In genomic region chr9:95694526-95694925, GRCm38 (mm10) we compare ENCODE assay signal across 24 mouse cellular contexts. TPM values are rescaled to one million over a fixed set of nuclear protein-coding genes. Genes with fewer than 3 reads are reported as not detected.
DNase-seq lines count a peak whose midpoint lies in the region; ATAC-seq and TF ChIP-seq lines count a peak whose summit lies in the region.
"Had no signal": no experiment of that assay in that cellular context is flagged by ENCODE, and none has a peak within 500 bp of the region (broad histone marks: within the 10 kb centered on the region; RNA-seq: fewer than 3 reads in every experiment).

No protein-coding gene starts in this region.

- no peaks in the 10 kb centered on the region for H3K36me3 ChIP-seq in heart, embryonic 14.5 days (ENCODE audit: control insufficient read depth, insufficient read depth, low read length)
- no peaks in the 10 kb centered on the region for H3K36me3 ChIP-seq in limb, embryonic 13.5 days
- H3K36me3 ChIP-seq in limb, embryonic 10.5 days = no peaks in the 10 kb centered on the region
- H3K36me3 ChIP-seq in CH12.LX (replicated peaks in 1 of 2; ENCODE audit: control insufficient read depth in 1 of 2, insufficient read depth in 1 of 2, low read length in 1 of 2) = no peaks in the 10 kb centered on the region
- H3K36me3 ChIP-seq in hindbrain, postnatal 0 days (ENCODE audit: insufficient read depth, low read length) = no peaks in the 10 kb centered on the region
- H3K36me3 ChIP-seq: embryonic facial prominence, embryonic 13.5 days; forebrain, embryonic 12.5 days; hindbrain, embryonic 15.5 days had no signal

- dilution Hi-C loops in CH12.LX (cut with MboI; ENCODE audit: extremely low pct_ligation_motif_present, extremely low pct_unique_long_range_greater_than_20kb, low sequenced_read_pairs) = no loop called here

- no peak for TF ChIP-seq EP300 in CH12.LX (IDR thresholded peaks at IDR 0.05; ENCODE audit: low read length)

- TF ChIP-seq RAD21 in CH12.LX (IDR thresholded peaks at IDR 0.05; ENCODE audit: low read depth, low read length) = no peak

- 56% methylated on average over 12 of the region's 12 CpGs for WGBS in heart, embryonic 14.5 days
- WGBS in limb, embryonic 13.5 days = 74% methylated on average over 12 of the region's 12 CpGs
- 88% methylated on average over 12 of the region's 12 CpGs for WGBS in limb, embryonic 10.5 days
- whole genome bisulfite sequencing in hindbrain, postnatal 0 days = 81% methylated on average over 12 of the region's 12 CpGs

- H3K4me3 ChIP-seq in heart, embryonic 14.5 days (ENCODE audit: control insufficient read depth in 1 of 2, insufficient read depth in 1 of 2, low read depth in 1 of 2, low read length in 2 of 2) = no peak overlapping the region
- no peak overlapping the region for H3K4me3 ChIP-seq in limb, embryonic 13.5 days
- H3K4me3 ChIP-seq in limb, embryonic 10.5 days = no peak overlapping the region
- peak overlapping the region in 2 of 3 experiments; percentile 44 to 57 for H3K4me3 ChIP-seq in CH12.LX (replicated peaks in 1 of 3; ENCODE audit: low read depth in 2 of 3, low read length in 2 of 3, poor library complexity in 1 of 3)
- H3K4me3 ChIP-seq in hindbrain, postnatal 0 days (ENCODE audit: low read length) = no peak overlapping the region
- H3K4me3 ChIP-seq: embryonic facial prominence, embryonic 13.5 days; forebrain, embryonic 12.5 days; hindbrain, embryonic 15.5 days had no signal

- TF ChIP-seq POLR2A in CH12.LX (IDR thresholded peaks at IDR 0.05; ENCODE audit: low read depth, low read length) = no peak

- H3K79me2 ChIP-seq in CH12.LX (replicated peaks; ENCODE audit: control insufficient read depth, extremely low read depth, insufficient read depth, poor library complexity, severe bottlenecking) = no peaks in the 10 kb centered on the region

- TF ChIP-seq CTCF in CH12.LX (conservative IDR thresholded peaks at IDR 0.05 in 1 of 2, IDR thresholded peaks at IDR 0.05 in 1 of 2; ENCODE audit: low read depth in 2 of 2, low read length in 2 of 2) = no peak
- TF ChIP-seq CTCF in hindbrain, postnatal 0 days (IDR thresholded peaks at IDR 0.05; ENCODE audit: low read depth) = no peak

- no peak for ATAC-seq in heart, embryonic 14.5 days (ENCODE audit: insufficient number of reproducible peaks, insufficient read depth, low FRiP score, low read depth)
- ATAC-seq in limb, embryonic 13.5 days (ENCODE audit: low FRiP score, low read depth) = no peak
- no peak for ATAC-seq in hindbrain, postnatal 0 days
- ATAC-seq: CD4-positive, CD25-positive, alpha-beta regulatory T cell, adult 4 months; forebrain, embryonic 16.5 days; inflammation-experienced regulatory T-cells, adult 6 months; intestine, postnatal 0 days had no signal

- H3K9ac ChIP-seq in heart, embryonic 14.5 days (ENCODE audit: low read length) = no peak overlapping the region
- H3K9ac ChIP-seq in limb, embryonic 13.5 days = no peak overlapping the region
- peak overlapping the region; percentile 0; the same call in 1 of the 2 replicates for H3K9ac ChIP-seq in CH12.LX (ENCODE audit: insufficient read depth, low read depth)
- no peak overlapping the region for H3K9ac ChIP-seq in hindbrain, postnatal 0 days (replicated peaks; ENCODE audit: low read length)
- H3K9ac ChIP-seq: embryonic facial prominence, embryonic 13.5 days; forebrain, embryonic 12.5 days; hindbrain, embryonic 15.5 days had no signal

- peaks cover 0 to 3% of the 10 kb centered on the region in 2 experiments; a peak in 1 of 4 replicates for H3K4me1 ChIP-seq in heart, embryonic 14.5 days (ENCODE audit: control insufficient read depth in 2 of 2, insufficient read depth in 2 of 2, low read length in 2 of 2)
- peaks cover 33% of the 10 kb centered on the region for H3K4me1 ChIP-seq in limb, embryonic 13.5 days
- peaks cover 34% of the 10 kb centered on the region for H3K4me1 ChIP-seq in limb, embryonic 10.5 days
- H3K4me1 ChIP-seq in CH12.LX (ENCODE audit: control insufficient read depth in 1 of 2, insufficient read depth in 2 of 2) = no peaks in the 10 kb centered on the region
- no peaks in the 10 kb centered on the region for H3K4me1 ChIP-seq in hindbrain, postnatal 0 days (ENCODE audit: insufficient read depth, low read length)
- H3K4me1 ChIP-seq: forebrain, embryonic 12.5 days; hindbrain, embryonic 15.5 days had no signal

- H3K27ac ChIP-seq in heart, embryonic 14.5 days (replicated peaks in 1 of 2; ENCODE audit: control insufficient read depth in 1 of 2, insufficient read depth in 1 of 2, low read depth in 2 of 2, low read length in 2 of 2) = no peak overlapping the region
- no peak overlapping the region for H3K27ac ChIP-seq in limb, embryonic 13.5 days
- no peak overlapping the region for H3K27ac ChIP-seq in limb, embryonic 10.5 days
- H3K27ac ChIP-seq in CH12.LX (ENCODE audit: insufficient read depth, low read depth) = no peak overlapping the region
- no peak overlapping the region for H3K27ac ChIP-seq in hindbrain, postnatal 0 days
- H3K27ac ChIP-seq: embryonic facial prominence, embryonic 13.5 days; forebrain, embryonic 12.5 days; hindbrain, embryonic 15.5 days had no signal

- peak overlapping the region; percentile 14; the same call in 1 of the 2 replicates for H3K4me2 ChIP-seq in heart, embryonic 14.5 days (ENCODE audit: low read length)
- peak overlapping the region; percentile 53 for H3K4me2 ChIP-seq in limb, embryonic 13.5 days (replicated peaks)
- peak overlapping the region; percentile 97 for H3K4me2 ChIP-seq in CH12.LX (ENCODE audit: insufficient read depth, low read depth, poor library complexity, severe bottlenecking)
- no peak overlapping the region for H3K4me2 ChIP-seq in hindbrain, postnatal 0 days (ENCODE audit: low read depth, low read length)
- H3K4me2 ChIP-seq: embryonic facial prominence, embryonic 13.5 days; forebrain, embryonic 12.5 days; hindbrain, embryonic 15.5 days had no signal

- intact Hi-C loops in left cerebral cortex, postnatal 4 days (cut with DNase I) = loop anchor here (10.0 kb wide), 1 partner anchor 170 kb away; no protein-coding TSS in a partner anchor

- in situ Hi-C loops in CH12.LX (cut with MboI; ENCODE audit: low pct_ligation_motif_present, low pct_unique_long_range_greater_than_20kb, low sequenced_read_pairs) = loop anchor here (25.0 kb wide), 1 partner anchor 143 kb away; the partner anchor contains the start of gene Pls1

- H3K27me3 ChIP-seq in heart, embryonic 14.5 days (ENCODE audit: control insufficient read depth, insufficient read depth, low read length) = no peaks in the 10 kb centered on the region
- H3K27me3 ChIP-seq in limb, embryonic 13.5 days = no peaks in the 10 kb centered on the region; the same call in 1 of the 2 replicates
- no peaks in the 10 kb centered on the region for H3K27me3 ChIP-seq in limb, embryonic 10.5 days (ENCODE audit: low read depth, poor library complexity, severe bottlenecking)
- H3K27me3 ChIP-seq in CH12.LX (replicated peaks) = no peaks in the 10 kb centered on the region
- no peaks in the 10 kb centered on the region for H3K27me3 ChIP-seq in hindbrain, postnatal 0 days (ENCODE audit: insufficient read depth, low read length)
- H3K27me3 ChIP-seq: embryonic facial prominence, embryonic 13.5 days; forebrain, embryonic 12.5 days; hindbrain, embryonic 15.5 days had no signal

- H3K9me3 ChIP-seq in heart, embryonic 14.5 days (ENCODE audit: control insufficient read depth, low read length) = no peaks in the 10 kb centered on the region
- H3K9me3 ChIP-seq in limb, embryonic 13.5 days = no peaks in the 10 kb centered on the region
- no peaks in the 10 kb centered on the region for H3K9me3 ChIP-seq in limb, embryonic 10.5 days (replicated peaks)
- no peaks in the 10 kb centered on the region for H3K9me3 ChIP-seq in CH12.LX (replicated peaks; ENCODE audit: low read length)
- H3K9me3 ChIP-seq in hindbrain, postnatal 0 days (ENCODE audit: low read length) = no peaks in the 10 kb centered on the region
- H3K9me3 ChIP-seq: embryonic facial prominence, embryonic 13.5 days; forebrain, embryonic 12.5 days; hindbrain, embryonic 15.5 days had no signal

- DNase-seq in heart, adult 9 months (ENCODE audit: low spot score in 2 of 2) = no peak
- no peak for DNase-seq in limb, embryonic 10.5 days (ENCODE audit: low spot score)
- DNase-seq in A20 (ENCODE audit: low read depth, low spot score) (peak; percentile 51), CH12.LX (ENCODE audit: extremely low read depth) (no peak)
- no peak for DNase-seq in hindbrain, postnatal 0 days (ENCODE audit: low spot score)
- no peak for DNase-seq in left cerebral cortex, postnatal 4 days
- DNase-seq: adrenal gland, adult 2 months; adrenal gland, postnatal 25 days; B cell, adult 2 months; cerebellum, adult 18-20 months; cerebellum, adult 9-11 months; cerebellum, postnatal 36 days; gastrocnemius, postnatal 25 days; heart, adult 18-20 months; heart, postnatal 36 days had no signal

TF ChIP-seq in CH12.LX, 34 proteins besides CTCF, POLR2A, EP300 and RAD21 (continues in another document):
- TF ChIP-seq BHLHE40 (IDR thresholded peaks at IDR 0.05; ENCODE audit: low read depth, low read length) = no peak
- no peak for TF ChIP-seq ZNF384 (IDR thresholded peaks at IDR 0.05; ENCODE audit: low read depth, low read length)
- TF ChIP-seq CHD2 (IDR thresholded peaks at IDR 0.05; ENCODE audit: low read length) = no peak
- no peak for TF ChIP-seq SIN3A (IDR thresholded peaks at IDR 0.05; ENCODE audit: low read length)
- TF ChIP-seq MYC (IDR thresholded peaks at IDR 0.05; ENCODE audit: low read depth, low read length) = no peak

RNA-seq across cellular contexts. Expression of gene Trpc1, which starts 55.6 kb away (rescaled TPM):
- polyA plus RNA-seq in heart, embryonic 14.5 days (2014; fragmentation: Nextera tagmentation; extraction: Ambion mirVana) = 2.9 and 3.7 TPM in 2 replicates
- 2.0 and 3.2 TPM in 2 replicates for polyA plus RNA-seq in limb, embryonic 13.5 days (2015; fragmentation: Nextera tagmentation; extraction: Ambion mirVana)
- 0.90 and 1.4 TPM in 2 replicates for polyA plus RNA-seq in limb, embryonic 10.5 days (2016; fragmentation: Nextera tagmentation; extraction: Ambion mirVana)
- total RNA-seq in CH12.LX (2012; rRNA removed) (not detected in 2 replicates), CH12.LX (2014; rRNA removed) (not detected in 2 replicates)
- polyA plus RNA-seq in CH12.LX (2012; ENCODE audit: insufficient read length, low read depth) = not detected in 2 replicates
- 22.9 and 23.2 TPM in 2 replicates for total RNA-seq in hindbrain, postnatal 0 days (2014; rRNA removed)
- 8.8 and 9.6 TPM in 2 replicates for polyA plus RNA-seq in hindbrain, postnatal 0 days (2015; fragmentation: Nextera tagmentation; extraction: Ambion mirVana)
- 10 to 100 TPM; 33.7 to 35.9 TPM for total RNA-seq in left cerebral cortex, postnatal 4 days (2021)

RNA-seq across cellular contexts. Expression of gene Pcolce2, which starts 57.1 kb away (rescaled TPM):
- 0.13 and 0.22 TPM in 2 replicates for polyA plus RNA-seq in heart, embryonic 14.5 days (2014; fragmentation: Nextera tagmentation; extraction: Ambion mirVana)
- 17.0 and 20.3 TPM in 2 replicates for polyA plus RNA-seq in limb, embryonic 13.5 days (2015; fragmentation: Nextera tagmentation; extraction: Ambion mirVana)
- 7.0 and 7.1 TPM in 2 replicates for polyA plus RNA-seq in limb, embryonic 10.5 days (2016; fragmentation: Nextera tagmentation; extraction: Ambion mirVana)
- total RNA-seq in CH12.LX (2012; rRNA removed) (0.04 TPM in 1 of 2 replicates, not detected in the other), CH12.LX (2014; rRNA removed) (not detected in 2 replicates)
- polyA plus RNA-seq in CH12.LX (2012; ENCODE audit: insufficient read length, low read depth) = 0.11 TPM in 1 of 2 replicates, not detected in the other
- total RNA-seq in hindbrain, postnatal 0 days (2014; rRNA removed) = 2.4 and 2.6 TPM in 2 replicates
- polyA plus RNA-seq in hindbrain, postnatal 0 days (2015; fragmentation: Nextera tagmentation; extraction: Ambion mirVana) = 2.5 and 3.1 TPM in 2 replicates
- total RNA-seq in left cerebral cortex, postnatal 4 days (2021) = 1 to 10 TPM in 1 of 2 experiments, under 1 TPM in 1; 0.62 to 1.3 TPM

Comparison
In these comparisons a context has a peak if more than half of its experiments do, and no peak if none do; other contexts are left out.
1. H3K4me3 ChIP-seq: peak in CH12.LX (2 of 3); none in heart, embryonic 14.5 days (0 of 2), limb, embryonic 13.5 days (single experiment), limb, embryonic 10.5 days (single experiment) and hindbrain, postnatal 0 days (single experiment).